Mouse (Mus musculus): ENCODE results near the gene Zfp944. TPM values are rescaled to one million over a fixed set of nuclear protein-coding genes. Genes with fewer than 3 reads are reported as not detected.

Zfp944 gene
- 23.1 TPM for polyA plus RNA-seq (2014; fragmentation: Illumina TruSeq; extraction: RNeasy Lipid Tissue Mini Kit (QIAGEN cat#74804); ENCODE audit: low read depth, low replicate concordance)

GRCm38 (mm10) chr17:22361101-22361781, at the start of gene Zfp944, which contains the start of gene Zfp758:
Gene Zfp944, minus strand, starts transcription at chr17:22361400.
Gene Zfp758, plus strand, starts transcription at chr17:22361453.

GRCm38 (mm10) chr17:22314730-22315226, 46.4 kb downstream of the Zfp944 start, which contains the start of gene CT030661.1:
Gene CT030661.1, minus strand, starts transcription at chr17:22314837.

Other genes with a start within 250 kb of the Zfp944 start
- 3.6 TPM for gene Zfp947, start 195.2 kb downstream of the Zfp944 start, polyA plus RNA-seq (2014; fragmentation: Illumina TruSeq; extraction: RNeasy Lipid Tissue Mini Kit (QIAGEN cat#74804); ENCODE audit: low read depth, low replicate concordance)
- 8.2 TPM for gene Zfp994, start 135.8 kb downstream of the Zfp944 start, polyA plus RNA-seq (2014; fragmentation: Illumina TruSeq; extraction: RNeasy Lipid Tissue Mini Kit (QIAGEN cat#74804); ENCODE audit: low read depth, low replicate concordance)
- 26.9 TPM for gene CT030661.1, start 46.6 kb downstream of the Zfp944 start, polyA plus RNA-seq (2014; fragmentation: Illumina TruSeq; extraction: RNeasy Lipid Tissue Mini Kit (QIAGEN cat#74804); ENCODE audit: low read depth, low replicate concordance)
- 21.3 TPM for gene Zfp758, start 53 bp upstream of the Zfp944 start, polyA plus RNA-seq (2014; fragmentation: Illumina TruSeq; extraction: RNeasy Lipid Tissue Mini Kit (QIAGEN cat#74804); ENCODE audit: low read depth, low replicate concordance)
- gene Zfp946, start 62.8 kb upstream of the Zfp944 start, polyA plus RNA-seq (2014; fragmentation: Illumina TruSeq; extraction: RNeasy Lipid Tissue Mini Kit (QIAGEN cat#74804); ENCODE audit: low read depth, low replicate concordance), result 54.2 TPM
- not detected for gene Vmn2r111, start 212.1 kb upstream of the Zfp944 start, polyA plus RNA-seq (2014; fragmentation: Illumina TruSeq; extraction: RNeasy Lipid Tissue Mini Kit (QIAGEN cat#74804); ENCODE audit: low read depth, low replicate concordance)
- gene Vmn2r112, start 239.6 kb upstream of the Zfp944 start, polyA plus RNA-seq (2014; fragmentation: Illumina TruSeq; extraction: RNeasy Lipid Tissue Mini Kit (QIAGEN cat#74804); ENCODE audit: low read depth, low replicate concordance), result not detected

All from liver, adult 10 weeks (tissue).